Mouse (Mus musculus): ENCODE measurements at regions not wholly inside any gene's neighbourhood (a gene's known extent, or its start where the extent isn't known, plus 50 kb on each side); places are given as distances from the start of the nearest gene placed in this dataset.
"Not testable (repeated sequence)": the region's sequence is repeated elsewhere in the genome, so short reads cannot be mapped to it uniquely, and the experiment has no call there.

GRCm38 (mm10) chr16:73538040-73538439 is 873.6 kb downstream of the Robo2 start:
- no peak for TF ChIP-seq EP300 (IDR thresholded peaks at IDR 0.05; ENCODE audit: low read depth)
- TF ChIP-seq CTCF (IDR thresholded peaks at IDR 0.05; ENCODE audit: low read depth): no peak
- Histone ChIP-seq H3K4me1 (ENCODE audit: control insufficient read depth, insufficient read depth) (no peaks in the 10 kb centered on the region), H3K4me3 (ENCODE audit: low read depth, low read length) (no peak overlapping the region), H3K9me3 (replicated peaks; ENCODE audit: control insufficient read depth, low read length) (no peaks in the 10 kb centered on the region), H3K27me3 (ENCODE audit: control insufficient read depth, insufficient read depth, low read length) (no peaks in the 10 kb centered on the region), H3K27ac (ENCODE audit: low read depth) (no peak overlapping the region), H3K36me3 (replicated peaks; ENCODE audit: control insufficient read depth, insufficient read depth, low read length) (no peaks in the 10 kb centered on the region), H3K4me2 (ENCODE audit: low read depth, low read length) (no peak overlapping the region), H3K9ac (replicated peaks; ENCODE audit: low read depth, low read length) (no peak overlapping the region)
- WGBS: 87% methylated on average over 7 of the region's 7 CpGs
- DNase-seq (ENCODE audit: low spot score) (no peak), ATAC-seq (ENCODE audit: insufficient read depth, low read depth) (no peak)

- H3K36me3 ChIP-seq (replicated peaks; ENCODE audit: control insufficient read depth, insufficient read depth, low read length): no peaks in the 10 kb centered on the region
- TF ChIP-seq EP300 (IDR thresholded peaks at IDR 0.05; ENCODE audit: low read depth) (no peak), CTCF (IDR thresholded peaks at IDR 0.05; ENCODE audit: low read depth) (no peak)
- DNase-seq (ENCODE audit: low spot score): no peak
- no peak overlapping the region for H3K9ac ChIP-seq (replicated peaks; ENCODE audit: low read depth, low read length)
- H3K4me3 ChIP-seq (ENCODE audit: low read depth, low read length): no peak overlapping the region
- H3K9me3 ChIP-seq (replicated peaks; ENCODE audit: control insufficient read depth, low read length): no peaks in the 10 kb centered on the region
- H3K4me1 ChIP-seq (ENCODE audit: control insufficient read depth, insufficient read depth): no peaks in the 10 kb centered on the region
- H3K27ac ChIP-seq (ENCODE audit: low read depth): no peak overlapping the region
- ATAC-seq (ENCODE audit: insufficient read depth, low read depth): no peak
- 83% methylated on average over 7 of the region's 7 CpGs for WGBS
- H3K27me3 ChIP-seq (ENCODE audit: control insufficient read depth, insufficient read depth, low read length): no peaks in the 10 kb centered on the region
- H3K4me2 ChIP-seq (ENCODE audit: low read depth, low read length): no peak overlapping the region
Measured at GRCm38 (mm10) chr16:73537541-73537940, 874.1 kb downstream of the Robo2 start.

GRCm38 (mm10) chr16:73530191-73530590 is 881.4 kb downstream of the Robo2 start:
- no peaks in the 10 kb centered on the region for H3K9me3 ChIP-seq (replicated peaks; ENCODE audit: control insufficient read depth, low read length)
- no peak for ATAC-seq (ENCODE audit: insufficient read depth, low read depth)
- no peaks in the 10 kb centered on the region for H3K27me3 ChIP-seq (ENCODE audit: control insufficient read depth, insufficient read depth, low read length)
- no peak overlapping the region for H3K4me2 ChIP-seq (ENCODE audit: low read depth, low read length)
- DNase-seq (ENCODE audit: low spot score): no peak
- no peak overlapping the region for H3K9ac ChIP-seq (replicated peaks; ENCODE audit: low read depth, low read length)
- H3K4me1 ChIP-seq (ENCODE audit: control insufficient read depth, insufficient read depth): no peaks in the 10 kb centered on the region
- H3K27ac ChIP-seq (ENCODE audit: low read depth): no peak overlapping the region
- TF ChIP-seq EP300 (IDR thresholded peaks at IDR 0.05; ENCODE audit: low read depth) (no peak), CTCF (IDR thresholded peaks at IDR 0.05; ENCODE audit: low read depth) (no peak)
- no peaks in the 10 kb centered on the region for H3K36me3 ChIP-seq (replicated peaks; ENCODE audit: control insufficient read depth, insufficient read depth, low read length)
- no peak overlapping the region for H3K4me3 ChIP-seq (ENCODE audit: low read depth, low read length)
- 64% methylated on average over 10 of the region's 10 CpGs for WGBS

- not testable (repeated sequence) for DNase-seq (ENCODE audit: low spot score); H3K9me3 ChIP-seq (replicated peaks; ENCODE audit: control insufficient read depth, low read length); H3K27ac ChIP-seq (ENCODE audit: low read depth); H3K9ac ChIP-seq (replicated peaks; ENCODE audit: low read depth, low read length); ATAC-seq (ENCODE audit: insufficient read depth, low read depth); H3K4me1 ChIP-seq (ENCODE audit: control insufficient read depth, insufficient read depth); H3K36me3 ChIP-seq (replicated peaks; ENCODE audit: control insufficient read depth, insufficient read depth, low read length); H3K4me2 ChIP-seq (ENCODE audit: low read depth, low read length); H3K4me3 ChIP-seq (ENCODE audit: low read depth, low read length); H3K27me3 ChIP-seq (ENCODE audit: control insufficient read depth, insufficient read depth, low read length)
- WGBS: 44% methylated on average over 3 of the region's 3 CpGs
Measured at GRCm38 (mm10) chr16:73522931-73523330, 888.7 kb downstream of the Robo2 start.

GRCm38 (mm10) chr16:73504759-73505158 is 906.9 kb downstream of the Robo2 start:
- Histone ChIP-seq H3K27me3 (ENCODE audit: control insufficient read depth, insufficient read depth, low read length) (no peaks in the 10 kb centered on the region), H3K9me3 (replicated peaks; ENCODE audit: control insufficient read depth, low read length) (no peaks in the 10 kb centered on the region), H3K4me1 (ENCODE audit: control insufficient read depth, insufficient read depth) (no peaks in the 10 kb centered on the region), H3K36me3 (replicated peaks; ENCODE audit: control insufficient read depth, insufficient read depth, low read length) (no peaks in the 10 kb centered on the region), H3K4me2 (ENCODE audit: low read depth, low read length) (no peak overlapping the region), H3K9ac (replicated peaks; ENCODE audit: low read depth, low read length) (no peak overlapping the region), H3K27ac (ENCODE audit: low read depth) (no peak overlapping the region), H3K4me3 (ENCODE audit: low read depth, low read length) (no peak overlapping the region)
- TF ChIP-seq EP300 (IDR thresholded peaks at IDR 0.05; ENCODE audit: low read depth) (no peak), CTCF (IDR thresholded peaks at IDR 0.05; ENCODE audit: low read depth) (no peak)
- DNase-seq (ENCODE audit: low spot score) (no peak), ATAC-seq (ENCODE audit: insufficient read depth, low read depth) (no peak)

GRCm38 (mm10) chr16:73498636-73499208 is 912.9 kb downstream of the Robo2 start:
- no peaks in the 10 kb centered on the region for H3K4me1 ChIP-seq (ENCODE audit: control insufficient read depth, insufficient read depth)
- no peaks in the 10 kb centered on the region for H3K27me3 ChIP-seq (ENCODE audit: control insufficient read depth, insufficient read depth, low read length)
- H3K27ac ChIP-seq (ENCODE audit: low read depth): no peak overlapping the region
- no peak for DNase-seq (ENCODE audit: low spot score)
- no peaks in the 10 kb centered on the region for H3K36me3 ChIP-seq (replicated peaks; ENCODE audit: control insufficient read depth, insufficient read depth, low read length)
- no peak overlapping the region for H3K9ac ChIP-seq (replicated peaks; ENCODE audit: low read depth, low read length)
- WGBS: 85% methylated on average over 1 of the region's 1 CpGs
- ATAC-seq (ENCODE audit: insufficient read depth, low read depth): no peak
- no peak overlapping the region for H3K4me3 ChIP-seq (ENCODE audit: low read depth, low read length)
- H3K9me3 ChIP-seq (replicated peaks; ENCODE audit: control insufficient read depth, low read length): no peaks in the 10 kb centered on the region
- no peak for TF ChIP-seq CTCF (IDR thresholded peaks at IDR 0.05; ENCODE audit: low read depth)
- TF ChIP-seq EP300 (IDR thresholded peaks at IDR 0.05; ENCODE audit: low read depth): no peak
- no peak overlapping the region for H3K4me2 ChIP-seq (ENCODE audit: low read depth, low read length)

Measured in heart, postnatal 0 days (tissue).